Mouse (Mus musculus) forebrain, embryonic 13.5 days (tissue): ENCODE measurements around the gene 1810065E05Rik. TPM values are rescaled to one million over a fixed set of nuclear protein-coding genes. Genes with fewer than 3 reads are reported as not detected.

ENCODE experiments used
- ATAC-seq: fragments of 200-750 bp; cut with Nextera tagmentation; 2 replicates; pipeline ENCODE4 v1.8.0; 2017
- H3K27ac ChIP-seq: fragments of 300-500 bp; sonication (generic); 2 replicates; pipeline ENCODE4 v1.5.1; 2015; ENCODE audit warnings: inconsistent platforms, mild to moderate bottlenecking, moderate library complexity
- H3K27me3 ChIP-seq: fragments of 300-500 bp; sonication (generic); 2 replicates; pipeline ENCODE4 v1.6.1; 2015; ENCODE audit warnings: mild to moderate bottlenecking, inconsistent platforms
- H3K36me3 ChIP-seq: fragments of 300-500 bp; sonication (generic); 2 replicates; pipeline ENCODE4 v1.6.1; 2015; ENCODE audit warnings: mild to moderate bottlenecking, inconsistent platforms; ENCODE audit not compliant: poor library complexity, severe bottlenecking
- H3K4me1 ChIP-seq: fragments of 300-500 bp; sonication (generic); 2 replicates; pipeline ENCODE4 v1.6.1; 2015; ENCODE audit warnings: inconsistent platforms
- H3K4me2 ChIP-seq: fragments of 300-500 bp; sonication (generic); 2 replicates; pipeline ENCODE4 v1.6.1; 2015; ENCODE audit warnings: inconsistent platforms, mild to moderate bottlenecking, moderate library complexity
- H3K4me3 ChIP-seq: fragments of 300-500 bp; sonication (generic); 2 replicates; pipeline ENCODE4 v1.5.1; 2015; ENCODE audit warnings: mild to moderate bottlenecking, inconsistent platforms
- H3K9ac ChIP-seq: fragments of 300-500 bp; sonication (generic); 2 replicates; pipeline ENCODE4 v1.6.1; 2015; ENCODE audit warnings: mild to moderate bottlenecking, inconsistent platforms
- H3K9me3 ChIP-seq: fragments of 300-500 bp; sonication (generic); replicated peaks from 2 replicates; pipeline ENCODE4 v1.6.1; 2016; ENCODE audit warnings: inconsistent platforms
- WGBS: fragments of 180-500 bp; shearing (Covaris S2); methylation state at CpG from one replicate; pipeline ENCODE4 v1.1.7; 2015; 5-methylcytosine and 5-hydroxymethylcytosine counted together
- polyA plus RNA-seq: library from polyadenylated mRNA; unstranded; fragments of >200 nt; fragmentation: Nextera tagmentation; extraction: Ambion mirVana; gene quantifications from 2 replicates; pipeline ENCODE4 v1.2.1, GENCODE M21; 2015

1810065E05Rik gene
- polyA plus RNA-seq: not detected in 2 replicates

GRCm38 (mm10) chr11:58420815-58421214 is at the start of gene 1810065E05Rik:
TSS of gene 1810065E05Rik (plus strand) at chr11:58421111.
- H3K27me3 ChIP-seq: no peaks in the 10 kb centered on the region
- H3K4me3 ChIP-seq: no peak within 1 kb of the TSS
- H3K36me3 ChIP-seq: no peaks in the 10 kb centered on the region
- ATAC-seq: no peak
- H3K9ac ChIP-seq: no peak within 1 kb of the TSS
- no peak within 1 kb of the TSS for H3K4me2 ChIP-seq
- H3K4me1 ChIP-seq: no peaks in the 10 kb centered on the region
- 75% methylated on average over 1 of the region's 1 CpGs for WGBS
- no peaks in the 10 kb centered on the region for H3K9me3 ChIP-seq
- H3K27ac ChIP-seq: no peak within 1 kb of the TSS

- H3K4me2 ChIP-seq: no peak overlapping the region
- 93% methylated on average over 2 of the region's 2 CpGs for WGBS
Observed at GRCm38 (mm10) chr11:58377273-58377672, 43.6 kb upstream of the 1810065E05Rik start.

DNA sequence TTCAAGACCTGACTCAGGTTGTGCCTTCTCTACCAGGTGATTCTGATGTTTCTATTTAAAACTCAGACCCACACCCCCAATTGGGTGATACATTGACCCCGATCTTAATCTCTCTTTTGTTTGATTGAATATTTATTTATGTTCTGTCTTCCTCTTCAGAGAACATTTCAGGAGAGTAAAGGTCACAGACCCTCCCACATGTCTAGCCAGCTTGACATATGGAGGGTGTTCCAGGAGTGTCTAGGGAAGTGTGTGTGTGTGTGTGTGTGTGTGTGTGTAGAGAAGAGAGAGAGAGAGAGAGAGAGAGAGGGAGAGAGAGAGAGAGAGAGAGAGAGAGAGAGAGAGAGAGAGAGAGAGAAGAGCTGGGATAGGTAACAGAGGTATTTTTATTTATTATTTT is 43.2 kb upstream of the 1810065E05Rik start:
- Histone ChIP-seq H3K4me3 (no peak overlapping the region), H3K4me2 (no peak overlapping the region), H3K9ac (no peak overlapping the region), H3K36me3 (no peaks in the 10 kb centered on the region), H3K9me3 (no peaks in the 10 kb centered on the region), H3K27me3 (no peaks in the 10 kb centered on the region), H3K27ac (no peak overlapping the region), H3K4me1 (no peaks in the 10 kb centered on the region)
- ATAC-seq: no peak
- 71% methylated on average over 1 of the region's 1 CpGs for WGBS

More at GRCm38 (mm10) chr11:58377273-58377672, 43.6 kb upstream of the 1810065E05Rik start:
- H3K36me3 ChIP-seq: no peaks in the 10 kb centered on the region
- H3K4me3 ChIP-seq: no peak overlapping the region
- H3K27ac ChIP-seq: no peak overlapping the region
- H3K27me3 ChIP-seq: no peaks in the 10 kb centered on the region
- H3K4me1 ChIP-seq: no peaks in the 10 kb centered on the region
- H3K9me3 ChIP-seq: no peaks in the 10 kb centered on the region
- ATAC-seq: no peak
- H3K9ac ChIP-seq: no peak overlapping the region

- Histone ChIP-seq H3K4me3 (no peak within 1 kb of the TSS), H3K4me1 (no peaks in the 10 kb centered on the region), H3K27ac (no peak within 1 kb of the TSS), H3K9ac (no peak within 1 kb of the TSS), H3K27me3 (no peaks in the 10 kb centered on the region), H3K36me3 (no peaks in the 10 kb centered on the region), H3K4me2 (no peak within 1 kb of the TSS), H3K9me3 (no peaks in the 10 kb centered on the region)
- no peak for ATAC-seq
- WGBS: 75% methylated on average over 3 of the region's 3 CpGs
Observed at GRCm38 (mm10) chr11:58378763-58379278, 42.1 kb upstream of the 1810065E05Rik start, which contains the start of gene Lypd8. TSS of gene Lypd8 (plus strand) at chr11:58379043.

- no peak for ATAC-seq
- WGBS: 100% methylated on average over 1 of the region's 1 CpGs
- no peak overlapping the region for H3K27ac ChIP-seq
- H3K4me2 ChIP-seq: no peak overlapping the region
- H3K9ac ChIP-seq: no peak overlapping the region
- no peaks in the 10 kb centered on the region for H3K27me3 ChIP-seq
- no peaks in the 10 kb centered on the region for H3K4me1 ChIP-seq
- no peaks in the 10 kb centered on the region for H3K36me3 ChIP-seq
- H3K4me3 ChIP-seq: no peak overlapping the region
- no peaks in the 10 kb centered on the region for H3K9me3 ChIP-seq
Observed at GRCm38 (mm10) chr11:58379516-58379915, 41.4 kb upstream of the 1810065E05Rik start.

GRCm38 (mm10) chr11:58382471-58382870 is 38.4 kb upstream of the 1810065E05Rik start:
- Histone ChIP-seq H3K36me3 (no peaks in the 10 kb centered on the region), H3K9ac (no peak overlapping the region), H3K4me3 (no peak overlapping the region), H3K9me3 (no peaks in the 10 kb centered on the region), H3K27ac (no peak overlapping the region), H3K4me2 (no peak overlapping the region), H3K4me1 (no peaks in the 10 kb centered on the region), H3K27me3 (no peaks in the 10 kb centered on the region)
- WGBS: 93% methylated on average over 6 of the region's 6 CpGs
- no peak for ATAC-seq

DNA sequence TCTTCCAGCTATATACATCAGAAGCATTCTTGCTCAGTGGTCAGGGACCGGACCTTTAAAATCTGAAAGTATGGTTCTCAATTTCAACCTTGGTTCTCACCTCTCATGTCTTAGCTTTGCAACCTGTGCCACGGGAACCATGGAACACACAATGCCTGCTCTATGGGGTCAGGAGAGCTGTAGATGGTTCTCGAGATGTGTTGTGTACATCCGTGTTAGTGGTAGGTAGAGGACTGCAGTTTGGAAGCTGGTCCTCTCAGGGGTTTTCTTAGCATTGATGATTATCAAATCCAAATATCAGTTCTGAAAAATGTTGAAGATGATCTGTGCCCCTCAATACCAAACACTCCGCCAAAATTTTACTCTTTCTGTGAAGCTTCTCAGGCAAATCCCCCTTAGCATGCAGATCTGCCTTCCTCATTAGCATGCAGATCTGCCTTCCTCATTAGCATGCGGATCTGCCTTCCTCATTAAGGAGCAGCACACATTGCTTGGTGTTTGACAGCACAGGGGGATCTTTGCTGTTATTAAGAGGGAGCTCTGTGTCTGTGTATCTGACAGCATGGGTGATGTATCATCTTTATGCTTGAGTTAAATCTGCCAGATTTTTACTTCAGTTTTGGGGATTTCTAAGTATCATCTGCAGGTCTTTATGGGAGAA is 20.8 kb upstream of the 1810065E05Rik start:
- WGBS: 32% methylated on average over 6 of the region's 6 CpGs
- Histone ChIP-seq H3K27ac (peak overlapping the region; percentile 74), H3K4me3 (no peak overlapping the region), H3K9me3 (no peaks in the 10 kb centered on the region), H3K36me3 (no peaks in the 10 kb centered on the region), H3K4me2 (peak overlapping the region; percentile 26), H3K4me1 (peaks cover 22% of the 10 kb centered on the region), H3K27me3 (no peaks in the 10 kb centered on the region), H3K9ac (no peak overlapping the region)
- peak; percentile 96 for ATAC-seq

DNA sequence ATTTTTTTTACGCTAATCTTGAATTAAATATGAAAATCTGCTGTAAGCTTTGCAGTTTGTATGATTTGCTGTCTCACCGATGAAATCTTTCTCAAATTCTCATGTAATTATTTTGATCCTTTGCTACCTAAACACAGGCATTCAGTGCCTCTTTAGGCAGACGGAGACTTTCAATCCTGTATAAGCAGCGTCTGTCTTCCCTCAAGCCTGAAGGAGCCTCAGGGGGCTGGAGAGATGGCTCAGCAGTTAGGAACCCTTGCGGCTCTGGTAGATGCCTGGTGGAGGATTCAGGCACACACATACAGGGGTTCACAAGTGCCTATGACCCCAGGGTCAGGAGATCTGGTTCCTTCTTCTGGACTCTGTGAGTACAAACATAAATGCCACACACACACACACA is 20.3 kb upstream of the 1810065E05Rik start:
- peak overlapping the region; percentile 26 for H3K4me2 ChIP-seq

GRCm38 (mm10) chr11:58408066-58408465 is 12.8 kb upstream of the 1810065E05Rik start:
- Histone ChIP-seq H3K4me2 (no peak overlapping the region), H3K27me3 (no peaks in the 10 kb centered on the region), H3K36me3 (no peaks in the 10 kb centered on the region), H3K4me1 (no peaks in the 10 kb centered on the region), H3K9me3 (no peaks in the 10 kb centered on the region), H3K4me3 (no peak overlapping the region), H3K9ac (no peak overlapping the region), H3K27ac (no peak overlapping the region)
- WGBS: 48% methylated on average over 3 of the region's 3 CpGs
- no peak for ATAC-seq

More for the DNA sequence above, 20.3 kb upstream of the 1810065E05Rik start:
- Histone ChIP-seq H3K4me3 (no peak overlapping the region), H3K27ac (peak overlapping the region; percentile 74), H3K36me3 (no peaks in the 10 kb centered on the region), H3K4me1 (peaks cover 22% of the 10 kb centered on the region), H3K9ac (peak overlapping the region; percentile 5; the same call in 1 of the 2 replicates), H3K27me3 (no peaks in the 10 kb centered on the region), H3K9me3 (no peaks in the 10 kb centered on the region)
- WGBS: 29% methylated on average over 5 of the region's 5 CpGs
- peak; percentile 75; the same call in 1 of the 2 replicates for ATAC-seq

GRCm38 (mm10) chr11:58418336-58418735 is 2.6 kb upstream of the 1810065E05Rik start:
- H3K4me2 ChIP-seq: no peak overlapping the region
- no peaks in the 10 kb centered on the region for H3K4me1 ChIP-seq
- H3K36me3 ChIP-seq: no peaks in the 10 kb centered on the region
- no peak overlapping the region for H3K27ac ChIP-seq
- WGBS: 78% methylated on average over 3 of the region's 3 CpGs
- H3K9me3 ChIP-seq: no peaks in the 10 kb centered on the region
- H3K4me3 ChIP-seq: no peak overlapping the region
- H3K9ac ChIP-seq: no peak overlapping the region
- H3K27me3 ChIP-seq: no peaks in the 10 kb centered on the region
- no peak for ATAC-seq

DNA sequence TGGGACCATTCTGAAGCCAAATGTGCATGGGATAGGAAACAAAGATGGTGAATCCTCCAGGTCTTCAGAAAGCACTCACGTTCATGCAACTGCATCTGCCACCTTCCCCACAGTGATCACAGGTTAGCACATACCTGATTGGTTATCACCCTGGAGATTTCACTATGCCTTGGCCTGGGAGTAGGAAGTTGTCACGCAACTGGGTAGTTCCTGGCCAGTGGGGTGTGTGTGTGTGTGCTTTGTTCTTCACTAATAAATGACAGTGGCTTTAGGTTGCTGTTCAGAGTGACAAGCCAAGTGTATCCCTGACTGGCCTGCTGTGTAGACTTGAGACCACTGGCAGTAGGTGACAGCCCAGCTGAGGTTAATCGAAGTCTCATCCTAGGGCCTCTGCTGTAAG is 11.3 kb downstream of the 1810065E05Rik start, which contains the start of gene Gm12253:
Gene Gm12253 (plus strand): TSS at position 301 of the 400 bp plus-strand sequence.
- no peaks in the 10 kb centered on the region for H3K4me1 ChIP-seq
- no peak within 1 kb of the TSS for H3K27ac ChIP-seq
- no peak within 1 kb of the TSS for H3K9ac ChIP-seq
- no peak within 1 kb of the TSS for H3K4me2 ChIP-seq
- no peak for ATAC-seq
- 90% methylated on average over 3 of the region's 3 CpGs for WGBS
- no peaks in the 10 kb centered on the region for H3K27me3 ChIP-seq
- H3K9me3 ChIP-seq: no peaks in the 10 kb centered on the region
- H3K4me3 ChIP-seq: no peak within 1 kb of the TSS
- H3K36me3 ChIP-seq: no peaks in the 10 kb centered on the region

- Histone ChIP-seq H3K27ac (no peak overlapping the region), H3K9ac (no peak overlapping the region), H3K4me2 (no peak overlapping the region), H3K4me1 (0 out of 2 replicates have a peak, but pooled peaks cover 5% of the 10 kb centered on the region), H3K36me3 (no peaks in the 10 kb centered on the region), H3K4me3 (no peak overlapping the region), H3K27me3 (no peaks in the 10 kb centered on the region), H3K9me3 (no peaks in the 10 kb centered on the region)
- WGBS: 30% methylated on average over 5 of the region's 5 CpGs
- no peak for ATAC-seq
Observed at GRCm38 (mm10) chr11:58437866-58438265, 17.0 kb downstream of the 1810065E05Rik start.
